Mouse (Mus musculus): ENCODE data around the gene Smg1. TPM values are rescaled to one million over a fixed set of nuclear protein-coding genes. Genes with fewer than 3 reads are reported as not detected.
"Not testable (repeated sequence)": the region's sequence is repeated elsewhere in the genome, so short reads cannot be mapped to it uniquely, and the experiment has no call there.

The Smg1 gene
- polyA plus RNA-seq, 1 experiment from 2014 or later = 15.8 TPM

- not testable (repeated sequence) for H3K4me1 ChIP-seq (replicated peaks); H3K27ac ChIP-seq; H3K9me3 ChIP-seq; H3K4me3 ChIP-seq; DNase-seq (ENCODE audit: low spot score); H3K27me3 ChIP-seq (ENCODE audit: insufficient read depth, poor library complexity, severe bottlenecking)
- WGBS = 93% methylated on average over 2 of the region's 2 CpGs
- H3K36me3 ChIP-seq = peaks cover 85% of the 10 kb centered on the region
Observed at GRCm38 (mm10) chr7:118170125-118170524, 73.3 kb downstream of the Smg1 start.

GRCm38 (mm10) chr7:118163006-118163405, 80.5 kb downstream of the Smg1 start:
- Histone ChIP-seq H3K9me3 (no peaks in the 10 kb centered on the region), H3K36me3 (peaks cover 83% of the 10 kb centered on the region), H3K27ac (no peak overlapping the region), H3K27me3 (ENCODE audit: insufficient read depth, poor library complexity, severe bottlenecking) (no peaks in the 10 kb centered on the region), H3K4me3 (no peak overlapping the region), H3K4me1 (replicated peaks) (no peaks in the 10 kb centered on the region)
- WGBS = 94% methylated on average over 8 of the region's 8 CpGs
- DNase-seq (ENCODE audit: low spot score) = no peak

DNA sequence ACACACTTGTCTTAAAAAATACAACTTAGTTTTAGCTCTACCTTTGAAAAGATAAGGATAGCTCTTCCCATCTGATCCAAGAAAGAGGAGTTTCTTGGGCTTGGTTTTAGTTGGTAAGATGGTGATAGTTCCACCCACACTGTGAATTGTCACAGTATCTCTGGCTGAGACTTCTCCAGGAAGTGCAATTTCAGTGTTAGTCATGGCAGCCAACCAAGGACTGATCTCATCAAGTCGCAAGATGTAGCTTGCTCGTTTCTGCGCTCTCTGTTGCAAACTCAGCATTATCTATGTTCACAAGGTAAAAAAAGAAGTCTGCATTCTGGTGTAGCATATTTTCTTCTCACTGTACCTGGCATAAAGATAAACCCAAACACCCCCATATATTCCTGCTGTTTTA, 83.3 kb downstream of the Smg1 start:
- no peaks in the 10 kb centered on the region for H3K4me1 ChIP-seq (replicated peaks)
- H3K36me3 ChIP-seq = peaks cover 83% of the 10 kb centered on the region
- 94% methylated on average over 3 of the region's 3 CpGs for WGBS
- H3K4me3 ChIP-seq = no peak overlapping the region
- DNase-seq (ENCODE audit: low spot score) = no peak
- no peaks in the 10 kb centered on the region for H3K27me3 ChIP-seq (ENCODE audit: insufficient read depth, poor library complexity, severe bottlenecking)
- no peak overlapping the region for H3K27ac ChIP-seq
- H3K9me3 ChIP-seq = no peaks in the 10 kb centered on the region

GRCm38 (mm10) chr7:118156461-118156860, 87.0 kb downstream of the Smg1 start:
- no peak for DNase-seq (ENCODE audit: low spot score)
- H3K36me3 ChIP-seq = peaks cover 90% of the 10 kb centered on the region
- H3K4me3 ChIP-seq = no peak overlapping the region
- no peaks in the 10 kb centered on the region for H3K4me1 ChIP-seq (replicated peaks)
- 93% methylated on average over 7 of the region's 7 CpGs for WGBS
- H3K27ac ChIP-seq = no peak overlapping the region
- no peaks in the 10 kb centered on the region for H3K27me3 ChIP-seq (ENCODE audit: insufficient read depth, poor library complexity, severe bottlenecking)
- H3K9me3 ChIP-seq = no peaks in the 10 kb centered on the region

DNA sequence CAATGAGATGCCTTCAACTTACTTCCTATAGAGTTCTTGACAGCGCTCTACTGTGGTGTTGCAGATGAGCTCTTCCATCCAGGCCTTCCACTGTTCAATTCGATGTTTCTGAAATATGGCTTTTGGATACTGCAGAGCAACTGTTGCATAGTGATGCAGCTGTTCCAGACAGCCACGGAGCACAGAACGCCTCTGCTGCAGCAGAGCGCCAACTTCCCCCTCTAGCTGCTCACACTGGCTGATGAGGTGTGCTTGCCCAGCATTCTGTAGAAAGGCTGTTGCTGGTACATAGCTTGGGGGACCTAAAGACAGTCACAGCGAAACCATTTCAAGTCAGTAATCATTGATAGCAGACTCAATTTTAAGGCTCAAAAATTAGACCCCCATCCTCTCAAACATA, 89.3 kb downstream of the Smg1 start:
- no peak for DNase-seq (ENCODE audit: low spot score)

DNA sequence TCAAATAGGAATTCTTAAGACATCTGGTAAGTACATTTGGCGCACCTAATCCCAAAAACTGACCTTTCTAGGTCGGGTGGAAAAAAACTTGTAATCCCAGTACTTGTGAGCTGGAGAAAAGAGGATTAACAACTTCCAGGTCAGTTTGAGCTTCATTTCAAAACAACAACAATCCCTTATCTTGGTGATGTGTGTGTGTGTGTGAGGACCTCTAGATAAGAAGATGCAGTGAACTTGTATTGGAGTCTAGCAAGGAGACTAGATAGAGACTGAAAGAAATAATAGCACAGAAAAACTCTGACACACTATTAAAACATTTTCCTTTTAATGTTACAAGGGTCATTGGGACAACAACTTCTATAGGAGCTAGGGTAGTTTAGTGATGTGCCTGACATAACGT, 99.9 kb downstream of the Smg1 start:
- Histone ChIP-seq H3K36me3 (peaks cover 94% of the 10 kb centered on the region), H3K4me1 (replicated peaks) (no peaks in the 10 kb centered on the region), H3K4me3 (no peak overlapping the region), H3K27me3 (ENCODE audit: insufficient read depth, poor library complexity, severe bottlenecking) (no peaks in the 10 kb centered on the region), H3K9me3 (no peaks in the 10 kb centered on the region), H3K27ac (no peak overlapping the region)
- no peak for DNase-seq (ENCODE audit: low spot score)
- 91% methylated on average over 3 of the region's 3 CpGs for WGBS

More for the DNA sequence above, 89.3 kb downstream of the Smg1 start:
- H3K27me3 ChIP-seq (ENCODE audit: insufficient read depth, poor library complexity, severe bottlenecking) = no peaks in the 10 kb centered on the region
- H3K4me1 ChIP-seq (replicated peaks) = no peaks in the 10 kb centered on the region
- H3K27ac ChIP-seq = no peak overlapping the region
- no peak overlapping the region for H3K4me3 ChIP-seq
- no peaks in the 10 kb centered on the region for H3K9me3 ChIP-seq
- 95% methylated on average over 6 of the region's 6 CpGs for WGBS
- peaks cover 89% of the 10 kb centered on the region for H3K36me3 ChIP-seq

DNA sequence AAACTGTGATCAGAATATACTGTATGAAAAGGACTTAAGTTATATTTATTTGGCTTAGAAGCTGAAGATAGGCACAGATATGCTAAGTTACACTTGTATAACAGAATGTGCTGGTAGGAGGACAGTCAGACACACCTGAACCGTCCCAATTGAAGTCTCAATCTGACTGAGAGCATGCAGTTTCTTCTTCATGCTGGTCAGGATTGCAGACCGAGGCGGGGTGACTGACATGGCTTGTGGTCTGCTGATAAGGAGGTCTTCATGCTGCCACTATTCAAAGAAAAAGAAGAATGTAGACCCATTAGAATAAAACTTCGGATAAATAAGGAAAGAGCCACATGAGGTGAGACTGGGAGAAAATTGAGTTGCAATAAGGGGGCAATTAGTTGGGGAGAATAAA, 100.3 kb downstream of the Smg1 start:
- H3K27ac ChIP-seq = no peak overlapping the region
- no peaks in the 10 kb centered on the region for H3K27me3 ChIP-seq (ENCODE audit: insufficient read depth, poor library complexity, severe bottlenecking)
- H3K9me3 ChIP-seq = no peaks in the 10 kb centered on the region
- WGBS = 91% methylated on average over 4 of the region's 4 CpGs
- peaks cover 94% of the 10 kb centered on the region for H3K36me3 ChIP-seq
- H3K4me3 ChIP-seq = no peak overlapping the region
- DNase-seq (ENCODE audit: low spot score) = no peak
- no peaks in the 10 kb centered on the region for H3K4me1 ChIP-seq (replicated peaks)

- DNase-seq (ENCODE audit: low spot score) = no peak
- no peaks in the 10 kb centered on the region for H3K9me3 ChIP-seq
- H3K27me3 ChIP-seq (ENCODE audit: insufficient read depth, poor library complexity, severe bottlenecking) = no peaks in the 10 kb centered on the region
- no peak overlapping the region for H3K27ac ChIP-seq
- no peak overlapping the region for H3K4me3 ChIP-seq
- whole genome bisulfite sequencing = 94% methylated on average over 7 of the region's 7 CpGs
- H3K36me3 ChIP-seq = peaks cover 100% of the 10 kb centered on the region
- H3K4me1 ChIP-seq (replicated peaks) = no peaks in the 10 kb centered on the region
Observed at GRCm38 (mm10) chr7:118141271-118141670, 102.2 kb downstream of the Smg1 start.

DNA sequence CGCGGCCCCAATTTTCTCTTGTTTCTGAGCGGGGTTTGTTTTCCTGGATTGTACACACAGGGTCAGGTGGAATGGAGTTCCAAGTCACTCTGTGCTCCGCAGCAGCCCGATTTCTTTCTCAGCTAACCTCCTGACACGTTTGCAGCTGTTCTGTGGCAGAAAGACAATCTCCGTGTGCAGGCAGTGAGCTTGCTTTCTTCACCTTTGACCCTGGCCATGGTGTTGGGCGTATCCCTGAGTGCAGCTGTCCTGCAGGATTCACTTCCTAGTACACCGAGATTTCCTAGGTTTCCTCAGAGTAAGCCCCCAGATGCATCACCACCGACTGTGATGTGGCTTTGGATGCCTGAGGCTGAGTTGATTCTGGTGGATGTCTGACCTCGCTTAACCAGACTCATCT, 108.3 kb downstream of the Smg1 start:
- Histone ChIP-seq H3K27ac (no peak overlapping the region), H3K4me3 (no peak overlapping the region), H3K36me3 (peaks cover 60% of the 10 kb centered on the region), H3K27me3 (ENCODE audit: insufficient read depth, poor library complexity, severe bottlenecking) (no peaks in the 10 kb centered on the region), H3K9me3 (no peaks in the 10 kb centered on the region), H3K4me1 (replicated peaks) (peaks cover 6% of the 10 kb centered on the region)
- DNase-seq (ENCODE audit: low spot score) = no peak
- 75% methylated on average over 11 of the region's 11 CpGs for WGBS

DNA sequence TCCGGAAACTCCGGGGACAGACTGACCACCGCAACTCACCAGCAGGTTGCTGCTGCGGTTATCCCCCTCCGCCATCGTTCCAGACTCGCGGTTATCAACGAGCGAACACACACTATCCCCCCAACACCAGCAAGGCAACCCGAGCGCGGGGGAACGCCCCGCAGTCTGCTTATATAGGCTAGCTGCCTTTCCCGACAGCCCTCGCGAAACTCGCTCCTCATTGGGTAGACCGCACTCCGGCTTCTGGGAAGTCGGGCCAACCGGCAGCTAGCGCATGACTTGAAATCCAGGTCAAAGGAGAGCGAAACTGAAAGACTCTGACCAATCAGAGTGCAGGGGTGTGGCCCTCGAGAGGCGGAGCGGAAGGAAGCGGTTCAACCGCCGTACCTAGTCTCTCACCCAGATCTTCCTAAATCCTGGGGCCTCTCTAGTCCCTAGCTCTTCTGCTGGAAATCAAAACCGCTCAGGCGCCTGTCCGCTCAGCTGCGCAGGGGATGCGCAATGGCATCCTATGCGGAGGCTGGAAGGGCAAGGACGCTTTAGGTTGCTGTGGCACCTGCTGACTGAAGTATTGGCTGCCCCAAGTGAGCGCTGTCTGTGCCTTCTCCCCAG, 113.9 kb downstream of the Smg1 start, which contains the start of gene Arl6ip1:
Gene Arl6ip1 (minus strand): TSS at position 233 of the 612 bp plus-strand sequence.
- no peaks in the 10 kb centered on the region for H3K27me3 ChIP-seq (ENCODE audit: insufficient read depth, poor library complexity, severe bottlenecking)
- peak within 1 kb of the TSS; percentile 95 for H3K27ac ChIP-seq
- 1% methylated on average over 39 of the region's 39 CpGs for WGBS
- H3K4me1 ChIP-seq (replicated peaks) = peaks cover 34% of the 10 kb centered on the region
- peak within 1 kb of the TSS; percentile 82 for H3K4me3 ChIP-seq
- peaks cover 27% of the 10 kb centered on the region for H3K36me3 ChIP-seq
- no peaks in the 10 kb centered on the region for H3K9me3 ChIP-seq
- DNase-seq (ENCODE audit: low spot score) = peak; percentile 98

- no peak for DNase-seq (ENCODE audit: low spot score)
- H3K4me1 ChIP-seq (replicated peaks) = peaks cover 34% of the 10 kb centered on the region
- H3K27ac ChIP-seq = peak overlapping the region; percentile 95
- H3K9me3 ChIP-seq = no peaks in the 10 kb centered on the region
- peaks cover 30% of the 10 kb centered on the region for H3K36me3 ChIP-seq
- WGBS = under 1% methylated on average over 21 of the region's 21 CpGs
- no peaks in the 10 kb centered on the region for H3K27me3 ChIP-seq (ENCODE audit: insufficient read depth, poor library complexity, severe bottlenecking)
- peak overlapping the region; percentile 82 for H3K4me3 ChIP-seq
Observed at GRCm38 (mm10) chr7:118128925-118129429, 114.5 kb downstream of the Smg1 start.

DNA sequence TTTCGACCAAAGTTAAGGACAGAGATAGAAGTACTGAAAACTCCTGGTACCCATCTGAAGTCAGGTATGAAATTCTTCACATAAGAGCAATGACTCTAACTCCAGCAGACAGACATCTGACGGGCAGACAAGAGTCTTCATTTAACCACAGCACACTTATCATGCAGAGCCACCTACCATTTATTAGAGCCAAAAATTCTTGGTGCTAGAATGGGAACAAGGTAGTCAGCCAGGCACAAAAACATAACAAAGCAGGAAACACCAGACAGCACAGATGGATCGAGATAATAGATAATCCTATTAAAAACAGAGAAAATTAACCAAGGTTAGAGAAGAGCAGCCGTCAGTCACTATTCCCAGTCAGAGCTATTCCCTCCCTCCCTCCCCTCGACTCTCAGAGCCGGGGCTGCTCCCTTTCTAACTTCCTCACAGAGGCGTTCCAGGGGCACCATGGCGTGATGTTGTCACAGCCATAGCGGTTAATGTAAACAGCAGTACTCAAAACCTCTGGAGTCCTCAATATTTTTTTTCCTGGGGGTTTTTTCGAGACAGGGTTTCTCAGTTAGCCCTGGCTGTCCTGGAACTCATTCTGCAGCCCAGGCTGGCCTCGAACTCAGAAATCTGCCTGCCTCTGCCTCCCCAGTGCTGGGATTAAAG, 117.1 kb downstream of the Smg1 start:
- peak overlapping the region; percentile 82; the same call in 1 of the 2 replicates for H3K4me3 ChIP-seq
- H3K9me3 ChIP-seq = no peaks in the 10 kb centered on the region
- DNase-seq (ENCODE audit: low spot score) = no peak
- no peak overlapping the region for H3K27ac ChIP-seq
- no peaks in the 10 kb centered on the region for H3K27me3 ChIP-seq (ENCODE audit: insufficient read depth, poor library complexity, severe bottlenecking)
- 85% methylated on average over 11 of the region's 11 CpGs for WGBS
- peaks cover 54% of the 10 kb centered on the region for H3K36me3 ChIP-seq
- H3K4me1 ChIP-seq (replicated peaks) = peaks cover 34% of the 10 kb centered on the region

GRCm38 (mm10) chr7:118125736-118126135, 117.7 kb downstream of the Smg1 start:
- Histone ChIP-seq H3K27ac (no peak overlapping the region), H3K4me1 (replicated peaks) (peaks cover 34% of the 10 kb centered on the region), H3K4me3 (no peak overlapping the region), H3K27me3 (ENCODE audit: insufficient read depth, poor library complexity, severe bottlenecking) (no peaks in the 10 kb centered on the region), H3K9me3 (no peaks in the 10 kb centered on the region), H3K36me3 (peaks cover 60% of the 10 kb centered on the region)
- no peak for DNase-seq (ENCODE audit: low spot score)
